Mouse (Mus musculus) forebrain, embryonic 14.5 days (tissue): Measurements from ENCODE around the gene Brix1. TPM values are rescaled to one million over a fixed set of nuclear protein-coding genes. Genes with fewer than 3 reads are reported as not detected.
A peak's percentile ranks its signal among the peaks of the same experiment; 100 is the strongest.

ENCODE experiments used
- ATAC-seq: fragments of 200-750 bp; cut with Nextera tagmentation; 2 replicates; pipeline ENCODE4 v1.8.0; 2017; ENCODE audit warnings: mild to moderate bottlenecking, moderate library complexity
- DNase-seq: peaks from one replicate; pipeline ENCODE4 v3.0.0-alpha.2; 2015; ENCODE audit warnings: low spot score
- H3K27ac ChIP-seq: fragments of 300-500 bp; sonication (generic); 2 replicates; pipeline ENCODE4 v1.5.1; 2014; ENCODE audit warnings: low read depth, mild to moderate bottlenecking, control low read depth, low read length, moderate library complexity
- H3K27me3 ChIP-seq: fragments of 300-500 bp; sonication (generic); replicated peaks from 2 replicates; pipeline ENCODE4 v1.6.1; 2014; ENCODE audit warnings: low read length, control low read depth, mixed read lengths; ENCODE audit not compliant: control insufficient read depth, insufficient read depth
- H3K36me3 ChIP-seq: fragments of 300-500 bp; sonication (generic); 2 replicates; pipeline ENCODE4 v1.6.1; 2014; ENCODE audit warnings: low read length, control low read depth; ENCODE audit not compliant: control insufficient read depth, insufficient read depth
- H3K4me1 ChIP-seq: fragments of 300-500 bp; sonication (generic); 2 replicates; pipeline ENCODE4 v1.6.1; 2014; ENCODE audit warnings: antibody characterized with exemption, low read length, control low read depth; ENCODE audit not compliant: control insufficient read depth, insufficient read depth
- H3K4me2 ChIP-seq: fragments of 300-500 bp; sonication (generic); 2 replicates; pipeline ENCODE4 v1.6.1; 2014; ENCODE audit warnings: mild to moderate bottlenecking, control low read depth, low read length
- H3K4me3 ChIP-seq: fragments of 300-500 bp; sonication (generic); 2 replicates; pipeline ENCODE4 v1.5.1; 2014; ENCODE audit warnings: low read depth, low read length, control low read depth
- H3K9ac ChIP-seq: fragments of 300-500 bp; sonication (generic); 2 replicates; pipeline ENCODE4 v1.6.1; 2014; ENCODE audit warnings: mild to moderate bottlenecking, low read length, control low read depth, moderate library complexity
- H3K9me3 ChIP-seq: fragments of 300-500 bp; sonication (generic); replicated peaks from 2 replicates; pipeline ENCODE4 v1.6.1; 2016; ENCODE audit warnings: low read length, control low read depth, mixed read lengths; ENCODE audit not compliant: control insufficient read depth
- WGBS: fragments of 180-500 bp; shearing (Covaris S2); extraction: QIAGEN DNeasy Blood & Tissue Kit; methylation state at CpG from one replicate; pipeline ENCODE4 v1.1.7; 2014; 5-methylcytosine and 5-hydroxymethylcytosine counted together
- polyA plus RNA-seq: library from polyadenylated mRNA; unstranded; fragments of >200 nt; fragmentation: Nextera tagmentation; extraction: Ambion mirVana; gene quantifications from 2 replicates; pipeline ENCODE4 v1.2.1, GENCODE M21; 2014

Brix1 gene
- polyA plus RNA-seq, 1 experiment from 2014 or later: 90.4 TPM

DNA sequence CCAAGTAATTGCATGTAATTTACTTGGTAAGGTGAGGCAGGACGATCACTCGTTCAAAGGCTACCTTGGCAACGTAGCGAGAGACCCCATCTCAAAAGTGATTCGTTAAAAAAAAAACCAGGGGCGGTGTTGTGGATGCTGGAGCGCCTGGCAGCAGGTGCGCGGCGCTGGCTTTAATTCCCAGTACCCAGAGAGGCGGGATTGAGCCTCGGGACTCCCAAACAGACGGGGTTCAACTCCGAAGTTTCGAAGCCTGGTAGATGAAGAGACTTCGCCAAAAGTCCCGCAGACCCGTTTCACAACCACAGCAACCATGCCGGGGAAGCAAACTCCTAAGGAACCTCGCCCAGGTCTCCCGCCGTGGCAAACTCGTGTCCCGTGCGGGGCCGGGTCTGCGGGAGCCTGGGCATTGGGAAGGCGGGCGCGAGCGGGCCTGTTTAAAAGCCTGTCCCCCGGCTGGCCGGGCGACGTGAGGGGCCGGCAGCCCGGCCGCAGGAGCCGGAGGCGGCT lies 16.1 kb downstream of the Brix1 start:
- peak; percentile 27 for ATAC-seq
- peak overlapping the region; percentile 82 for H3K4me2 ChIP-seq
- no peaks in the 10 kb centered on the region for H3K9me3 ChIP-seq
- H3K27ac ChIP-seq: peak overlapping the region; percentile 87
- no peaks in the 10 kb centered on the region for H3K36me3 ChIP-seq
- H3K9ac ChIP-seq: peak overlapping the region; percentile 88
- peak overlapping the region; percentile 82 for H3K4me3 ChIP-seq
- peaks cover 5% of the 10 kb centered on the region; the same call in 1 of the 2 replicates for H3K4me1 ChIP-seq
- no peaks in the 10 kb centered on the region for H3K27me3 ChIP-seq
- peak; percentile 60 for DNase-seq
- under 1% methylated on average over 40 of the region's 40 CpGs for WGBS

DNA sequence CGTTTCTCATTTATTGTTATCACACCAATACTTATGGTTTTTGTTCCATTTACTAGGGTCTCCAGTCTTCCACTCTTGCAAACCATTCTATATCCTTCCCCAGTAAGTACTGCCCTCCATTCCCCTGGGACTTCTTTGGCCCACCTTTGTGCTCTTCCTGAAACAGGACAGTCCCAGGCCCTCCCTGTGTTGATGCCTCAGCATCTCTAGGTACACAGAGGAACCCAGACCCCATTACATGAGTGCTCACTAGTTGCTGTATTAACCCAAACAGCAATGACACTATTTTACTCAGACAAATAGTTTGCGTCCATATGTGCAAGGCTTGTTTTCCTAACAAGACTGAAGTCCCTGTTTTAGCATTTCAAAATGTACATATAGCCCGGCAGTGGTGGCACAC lies 17.0 kb downstream of the Brix1 start:
- peaks cover 5% of the 10 kb centered on the region; the same call in 1 of the 2 replicates for H3K4me1 ChIP-seq
- no peak overlapping the region for H3K4me3 ChIP-seq
- ATAC-seq: no peak
- no peaks in the 10 kb centered on the region for H3K27me3 ChIP-seq
- no peaks in the 10 kb centered on the region for H3K36me3 ChIP-seq
- no peak for DNase-seq
- peak overlapping the region; percentile 82 for H3K4me2 ChIP-seq
- no peaks in the 10 kb centered on the region for H3K9me3 ChIP-seq
- H3K9ac ChIP-seq: no peak overlapping the region
- no peak overlapping the region for H3K27ac ChIP-seq
- WGBS: 83% methylated on average over 3 of the region's 3 CpGs

- DNase-seq (no peak), ATAC-seq (no peak)
- 97% methylated on average over 3 of the region's 3 CpGs for WGBS
- Histone ChIP-seq H3K4me3 (no peak overlapping the region), H3K4me1 (0 out of 2 replicates have a peak, but pooled peaks cover 2% of the 10 kb centered on the region), H3K9ac (no peak overlapping the region), H3K4me2 (no peak overlapping the region), H3K36me3 (peaks cover 24% of the 10 kb centered on the region), H3K27me3 (no peaks in the 10 kb centered on the region), H3K9me3 (no peaks in the 10 kb centered on the region), H3K27ac (no peak overlapping the region)
These were observed 21.1 kb downstream of the Brix1 start for GRCm38 (mm10) chr15:10464678-10465077.

DNA sequence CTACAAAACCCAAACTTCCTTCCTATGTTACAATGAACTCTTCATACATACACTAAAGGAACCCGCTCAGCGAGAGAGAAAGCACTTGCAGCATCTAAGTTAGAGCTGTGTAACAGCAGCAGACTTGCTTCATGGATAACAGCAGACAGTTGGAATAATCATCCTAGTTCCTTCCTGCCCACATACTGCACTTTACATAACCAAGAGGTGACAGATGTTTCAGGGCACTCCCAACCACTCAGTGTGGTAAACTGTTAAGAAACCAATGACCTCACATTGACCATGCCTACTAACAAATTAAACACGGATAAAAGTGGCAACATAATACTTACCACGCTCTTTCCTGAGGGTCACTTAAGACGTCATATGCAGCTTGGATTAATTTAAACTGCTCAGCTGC lies 22.2 kb downstream of the Brix1 start:
- no peaks in the 10 kb centered on the region for H3K4me1 ChIP-seq
- no peaks in the 10 kb centered on the region for H3K9me3 ChIP-seq
- no peak overlapping the region for H3K4me2 ChIP-seq
- WGBS: 88% methylated on average over 5 of the region's 5 CpGs
- no peak for ATAC-seq
- H3K27ac ChIP-seq: no peak overlapping the region
- DNase-seq: no peak
- H3K9ac ChIP-seq: no peak overlapping the region
- H3K27me3 ChIP-seq: no peaks in the 10 kb centered on the region
- no peak overlapping the region for H3K4me3 ChIP-seq
- H3K36me3 ChIP-seq: peaks cover 32% of the 10 kb centered on the region

DNA sequence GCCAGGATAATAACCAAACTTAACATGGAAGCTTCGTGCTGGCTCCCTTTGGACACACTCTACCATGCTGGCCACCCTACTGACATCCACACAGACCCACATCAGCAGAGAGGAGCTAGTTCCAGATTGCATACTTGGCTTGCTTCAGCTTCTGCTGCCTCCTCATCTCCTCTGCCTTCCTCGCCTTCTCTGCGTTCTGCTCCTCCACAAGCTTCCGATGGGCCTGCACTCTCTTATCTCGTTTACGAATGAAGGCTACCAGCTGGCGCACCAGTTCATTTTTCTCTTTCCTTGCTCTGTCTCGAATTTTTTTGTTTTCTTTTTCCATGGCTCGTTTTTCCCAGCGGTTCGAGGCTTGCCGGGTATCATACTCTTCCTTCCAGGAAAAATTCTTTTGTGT lies 24.8 kb downstream of the Brix1 start:
- WGBS: 89% methylated on average over 12 of the region's 12 CpGs
- no peak for ATAC-seq
- H3K9ac ChIP-seq: no peak overlapping the region

GRCm38 (mm10) chr15:10447102-10447501 lies 38.6 kb downstream of the Brix1 start:
- Histone ChIP-seq H3K4me1 (no peaks in the 10 kb centered on the region), H3K4me3 (no peak overlapping the region), H3K9ac (no peak overlapping the region), H3K27me3 (no peaks in the 10 kb centered on the region), H3K27ac (no peak overlapping the region), H3K9me3 (no peaks in the 10 kb centered on the region), H3K4me2 (no peak overlapping the region), H3K36me3 (peaks cover 64% of the 10 kb centered on the region)
- ATAC-seq: no peak
- 95% methylated on average over 3 of the region's 3 CpGs for WGBS
- no peak for DNase-seq

More for the DNA sequence above, 24.8 kb downstream of the Brix1 start:
- H3K9me3 ChIP-seq: no peaks in the 10 kb centered on the region
- H3K27me3 ChIP-seq: no peaks in the 10 kb centered on the region
- no peak for DNase-seq
- no peak overlapping the region for H3K4me3 ChIP-seq
- H3K36me3 ChIP-seq: peaks cover 46% of the 10 kb centered on the region
- no peaks in the 10 kb centered on the region for H3K4me1 ChIP-seq
- H3K27ac ChIP-seq: no peak overlapping the region
- no peak overlapping the region for H3K4me2 ChIP-seq

DNA sequence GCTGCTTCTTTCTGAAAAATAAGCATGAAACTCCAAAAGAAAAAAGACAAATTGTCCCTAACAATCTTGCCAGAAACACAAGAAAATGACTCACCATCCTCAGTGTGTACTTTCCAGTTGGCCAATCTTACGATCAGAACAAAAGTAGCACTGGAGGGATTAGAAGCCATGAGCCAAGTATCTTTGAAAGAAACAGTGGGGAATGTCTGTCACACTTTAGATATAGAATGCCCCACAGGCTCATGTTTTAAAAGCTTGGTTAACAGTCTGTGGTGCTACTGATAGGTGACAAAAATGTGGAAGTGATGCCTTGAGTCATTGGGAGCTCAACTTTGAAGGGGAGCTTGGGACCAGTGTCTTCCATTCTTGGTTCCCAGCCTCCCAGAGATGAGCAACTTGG lies 43.5 kb downstream of the Brix1 start:
- Histone ChIP-seq H3K27me3 (no peaks in the 10 kb centered on the region), H3K4me3 (no peak overlapping the region), H3K36me3 (peaks cover 33% of the 10 kb centered on the region), H3K9ac (no peak overlapping the region), H3K4me1 (no peaks in the 10 kb centered on the region), H3K4me2 (no peak overlapping the region), H3K9me3 (no peaks in the 10 kb centered on the region), H3K27ac (no peak overlapping the region)
- no peak for DNase-seq
- 45% methylated on average over 1 of the region's 1 CpGs for WGBS
- no peak for ATAC-seq

DNA sequence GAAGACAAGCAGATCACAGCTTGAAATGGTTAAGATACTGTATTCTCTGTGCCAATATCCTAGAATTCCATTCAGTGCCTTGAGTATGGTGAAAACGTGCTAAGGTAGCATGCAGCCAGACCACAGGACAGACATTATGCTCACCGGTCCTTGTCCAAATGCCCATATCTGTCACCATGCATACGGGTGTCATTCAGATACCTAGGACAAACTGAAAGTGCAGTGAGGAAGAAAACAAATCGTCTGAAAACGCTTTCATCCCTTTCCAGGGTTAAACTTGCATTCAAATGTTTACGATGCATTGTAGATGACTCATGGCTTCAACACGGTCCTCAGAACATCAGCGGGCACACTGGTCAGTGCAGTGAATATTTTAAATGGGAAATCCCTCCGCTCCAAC lies 44.3 kb downstream of the Brix1 start:
- DNase-seq (no peak), ATAC-seq (no peak)
- peaks cover 28% of the 10 kb centered on the region for H3K36me3 ChIP-seq
- H3K27me3 ChIP-seq: no peaks in the 10 kb centered on the region
- H3K27ac ChIP-seq: no peak overlapping the region
- WGBS: 93% methylated on average over 9 of the region's 9 CpGs
- H3K4me3 ChIP-seq: no peak overlapping the region
- H3K9ac ChIP-seq: no peak overlapping the region
- no peak overlapping the region for H3K4me2 ChIP-seq
- H3K9me3 ChIP-seq: peaks cover 2% of the 10 kb centered on the region; the same call in 1 of the 2 replicates
- H3K4me1 ChIP-seq: no peaks in the 10 kb centered on the region

DNA sequence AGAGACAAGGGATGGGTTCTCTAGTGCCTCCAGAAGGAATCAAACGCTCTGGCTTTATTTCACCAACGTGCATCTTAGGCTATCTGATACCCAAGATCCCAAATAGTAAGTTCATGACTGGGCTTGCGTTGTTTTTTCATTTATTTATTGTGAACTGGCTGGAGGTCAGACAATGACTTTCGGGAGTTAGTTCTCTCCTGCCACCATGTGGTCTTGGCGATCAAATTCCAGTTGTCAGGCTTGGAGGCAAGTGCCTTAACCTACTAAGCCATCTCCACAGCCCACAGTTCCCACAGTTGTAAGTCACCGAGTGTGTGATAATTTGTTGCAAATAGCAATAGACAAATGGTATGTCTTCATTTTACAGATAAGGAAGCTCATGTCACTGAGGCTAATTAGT lies 45.8 kb downstream of the Brix1 start:
- no peaks in the 10 kb centered on the region for H3K4me1 ChIP-seq
- no peak overlapping the region for H3K27ac ChIP-seq
- no peak overlapping the region for H3K9ac ChIP-seq
- no peaks in the 10 kb centered on the region for H3K27me3 ChIP-seq
- H3K36me3 ChIP-seq: peaks cover 18% of the 10 kb centered on the region; the same call in 1 of the 2 replicates
- no peak overlapping the region for H3K4me2 ChIP-seq
- DNase-seq: peak; percentile 2
- peaks cover 4% of the 10 kb centered on the region; the same call in 1 of the 2 replicates for H3K9me3 ChIP-seq
- no peak overlapping the region for H3K4me3 ChIP-seq
- whole genome bisulfite sequencing: 85% methylated on average over 6 of the region's 6 CpGs
- no peak for ATAC-seq
